Mouse (Mus musculus) T-helper 17 cell (primary cell): ENCODE measurements around the gene Mydgf.

Experiments used
- in situ Hi-C, 2 experiments: fragments of 300-600 bp; cut with MboI, MseI; formaldehyde crosslinking; loops; 1 replicate in 1 of 2; 2 replicates in 1 of 2; pipeline ENCODE4 v1.15.1; 2025; ENCODE audit warnings: high pct_unique_total_duplicates in 2 of 2

Mydgf gene

GRCm38 (mm10) chr17:56144546-56144945 lies 39.2 kb downstream of the Mydgf start:
- in situ Hi-C loops = no loop called here

GRCm38 (mm10) chr17:56141702-56142605 lies 41.8 kb downstream of the Mydgf start:
- in situ Hi-C loops = no loop called here

GRCm38 (mm10) chr17:56139858-56140595 lies 43.7 kb downstream of the Mydgf start, which contains the start of gene Sema6b:
TSS of gene Sema6b (minus strand) at chr17:56140343.
- in situ Hi-C loops = no loop called here

GRCm38 (mm10) chr17:56139355-56139754 lies 44.4 kb downstream of the Mydgf start:
- in situ Hi-C loops = no loop called here

- in situ Hi-C loops = no loop called here
These were observed 45.7 kb downstream of the Mydgf start for GRCm38 (mm10) chr17:56137839-56138613.

GRCm38 (mm10) chr17:56136558-56136957 lies 47.2 kb downstream of the Mydgf start:
- in situ Hi-C loops = no loop called here

- in situ Hi-C loops = loop anchor here in 1 of 2 experiments (5.0 kb wide), 1 partner anchor 123 kb away; the partner anchor contains the start of gene Fem1a
These were observed 49.2 kb downstream of the Mydgf start for GRCm38 (mm10) chr17:56134463-56134971.

- in situ Hi-C loops = loop anchor here in 1 of 2 experiments (5.0 kb wide), 1 partner anchor 124 kb away; the partner anchor contains the start of gene Fem1a
These were observed 50.0 kb downstream of the Mydgf start for GRCm38 (mm10) chr17:56133457-56134363.

- in situ Hi-C loops = loop anchor here in 1 of 2 experiments (5.0 kb wide), 1 partner anchor 125 kb away; the partner anchor contains the start of gene Fem1a
These were observed 51.1 kb downstream of the Mydgf start for GRCm38 (mm10) chr17:56132661-56133060.

GRCm38 (mm10) chr17:56131814-56132213 lies 51.9 kb downstream of the Mydgf start:
- in situ Hi-C loops = loop anchor here in 1 of 2 experiments (5.0 kb wide), 1 partner anchor 125 kb away; the partner anchor contains the start of gene Fem1a

GRCm38 (mm10) chr17:56131136-56131535 lies 52.6 kb downstream of the Mydgf start:
- in situ Hi-C loops = loop anchor here in 1 of 2 experiments (5.0 kb wide), 1 partner anchor 126 kb away; the partner anchor contains the start of gene Fem1a

GRCm38 (mm10) chr17:56128246-56128645 lies 55.5 kb downstream of the Mydgf start:
- in situ Hi-C loops = no loop called here

GRCm38 (mm10) chr17:56126175-56126574 lies 57.5 kb downstream of the Mydgf start:
- in situ Hi-C loops = no loop called here
